Mouse (Mus musculus) testis, adult 2 months (tissue): ENCODE results near the gene Cox15.

Source experiments
- CTCF ChIP-seq: fragments of 200-500 bp; IDR thresholded peaks from 2 replicates; pipeline ENCODE4 v1.5.1; 2012; ENCODE audit warnings: low read depth, mild to moderate bottlenecking, inconsistent platforms, low read length, moderate library complexity; ENCODE audit not compliant: control insufficient read depth, insufficient read depth, insufficient replicate concordance
- POLR2A ChIP-seq: fragments of 200-500 bp; IDR thresholded peaks from 2 replicates; pipeline ENCODE4 v1.6.1; 2012; ENCODE audit warnings: low read depth, mild to moderate bottlenecking, inconsistent platforms, low read length, moderate library complexity; ENCODE audit not compliant: control insufficient read depth

- TF ChIP-seq POLR2A (no peak), CTCF (no peak)
These were observed 2.8 kb downstream of the Cox15 start for GRCm38 (mm10) chr19:43750008-43750407.
